Mouse (Mus musculus) stomach, embryonic 14.5 days (tissue): ENCODE measurements around the gene Mlh3. TPM values are rescaled to one million over a fixed set of nuclear protein-coding genes. Genes with fewer than 3 reads are reported as not detected.

Experiments
- ATAC-seq: fragments of 200-750 bp; cut with Nextera tagmentation; 2 replicates; pipeline ENCODE4 v1.8.0; 2017; ENCODE audit warnings: low read depth, moderate TSS enrichment; ENCODE audit not compliant: insufficient number of reproducible peaks, insufficient read depth, low FRiP score
- H3K27ac ChIP-seq: fragments of 300-500 bp; sonication (generic); 2 replicates; pipeline ENCODE4 v1.5.1; 2014; ENCODE audit warnings: mild to moderate bottlenecking, low read length, moderate library complexity, mixed read lengths
- H3K27me3 ChIP-seq: fragments of 300-500 bp; sonication (generic); 2 replicates; pipeline ENCODE4 v1.6.1; 2014; ENCODE audit warnings: low read length, control low read depth, mixed read lengths; ENCODE audit not compliant: control insufficient read depth, insufficient read depth
- H3K36me3 ChIP-seq: fragments of 300-500 bp; sonication (generic); 2 replicates; pipeline ENCODE4 v1.6.1; 2014; ENCODE audit warnings: mild to moderate bottlenecking, control low read depth, low read length, moderate library complexity, mixed read lengths; ENCODE audit not compliant: control insufficient read depth, insufficient read depth
- H3K4me1 ChIP-seq: fragments of 300-500 bp; sonication (generic); 2 replicates; pipeline ENCODE4 v1.6.1; 2014; ENCODE audit warnings: low read length, control low read depth, mixed read lengths; ENCODE audit not compliant: control insufficient read depth, insufficient read depth
- H3K4me2 ChIP-seq: fragments of 300-500 bp; sonication (generic); replicated peaks from 2 replicates; pipeline ENCODE4 v1.6.1; 2014; ENCODE audit warnings: low read depth, low read length, control low read depth
- H3K4me3 ChIP-seq: fragments of 300-500 bp; sonication (generic); 2 replicates; pipeline ENCODE4 v1.5.1; 2014; ENCODE audit warnings: low read depth, low read length, control low read depth
- H3K9ac ChIP-seq: fragments of 300-500 bp; sonication (generic); replicated peaks from 2 replicates; pipeline ENCODE4 v1.6.1; 2014; ENCODE audit warnings: low read depth, mild to moderate bottlenecking, control low read depth, low read length, moderate library complexity, mixed read lengths
- H3K9me3 ChIP-seq: fragments of 300-500 bp; sonication (generic); 2 replicates; pipeline ENCODE4 v1.6.1; 2016; ENCODE audit warnings: low read depth, low read length, control low read depth; ENCODE audit not compliant: control insufficient read depth
- WGBS: fragments of 180-500 bp; shearing (Covaris S2); extraction: QIAGEN DNeasy Blood & Tissue Kit; methylation state at CpG from one replicate; pipeline ENCODE4 v1.1.7; 2014; 5-methylcytosine and 5-hydroxymethylcytosine counted together
- polyA plus RNA-seq: library from polyadenylated mRNA; unstranded; fragments of >200 nt; fragmentation: Nextera tagmentation; extraction: Ambion mirVana; gene quantifications from 2 replicates; pipeline ENCODE4 v1.2.1, GENCODE M21; 2014

Mlh3 gene
- polyA plus RNA-seq, 1 experiment from 2014 or later = 9.0 TPM

- Histone ChIP-seq H3K27me3 (no peaks in the 10 kb centered on the region), H3K9ac (no peak overlapping the region), H3K9me3 (0 out of 2 replicates have a peak, but pooled peaks cover 3% of the 10 kb centered on the region), H3K4me3 (no peak overlapping the region), H3K4me2 (no peak overlapping the region), H3K4me1 (peaks cover 9% of the 10 kb centered on the region; the same call in 1 of the 2 replicates), H3K36me3 (peaks cover 16% of the 10 kb centered on the region), H3K27ac (no peak overlapping the region)
- ATAC-seq = no peak
- 76% methylated on average over 5 of the region's 5 CpGs for WGBS
Measured at GRCm38 (mm10) chr12:85296915-85297314, 26.5 kb upstream of the Mlh3 start.

DNA sequence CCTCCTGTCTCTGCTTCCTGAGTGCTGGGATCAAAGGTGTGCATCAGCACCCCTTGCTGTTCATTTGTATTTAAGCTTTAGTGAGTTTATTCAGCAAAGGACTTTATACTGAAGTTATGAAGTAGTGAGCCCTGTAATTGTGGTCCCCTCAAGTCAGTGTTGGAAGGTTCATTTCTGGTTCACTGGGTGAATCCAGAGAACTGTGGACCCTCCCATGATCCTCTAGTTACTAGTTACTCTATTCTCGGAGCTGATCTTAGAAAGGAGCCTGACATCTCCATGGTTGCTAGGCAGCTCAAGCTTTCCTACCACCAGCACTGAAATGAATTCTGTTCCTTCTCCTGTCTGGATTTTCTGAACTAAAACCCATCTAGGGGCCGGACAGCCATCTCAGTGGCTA is 25.1 kb upstream of the Mlh3 start:
- Histone ChIP-seq H3K27ac (no peak overlapping the region), H3K27me3 (no peaks in the 10 kb centered on the region), H3K9me3 (0 out of 2 replicates have a peak, but pooled peaks cover 3% of the 10 kb centered on the region), H3K4me1 (peaks cover 9% of the 10 kb centered on the region; the same call in 1 of the 2 replicates), H3K4me2 (no peak overlapping the region), H3K9ac (no peak overlapping the region), H3K36me3 (peaks cover 2% of the 10 kb centered on the region), H3K4me3 (no peak overlapping the region)
- 91% methylated on average over 2 of the region's 2 CpGs for WGBS
- ATAC-seq = no peak

- Histone ChIP-seq H3K27me3 (no peaks in the 10 kb centered on the region), H3K4me1 (peaks cover 11% of the 10 kb centered on the region; the same call in 1 of the 2 replicates), H3K9ac (no peak overlapping the region), H3K4me3 (no peak overlapping the region), H3K9me3 (0 out of 2 replicates have a peak, but pooled peaks cover 3% of the 10 kb centered on the region), H3K4me2 (no peak overlapping the region), H3K27ac (no peak overlapping the region), H3K36me3 (no peaks in the 10 kb centered on the region)
- ATAC-seq = no peak
Measured at GRCm38 (mm10) chr12:85292906-85293305, 22.5 kb upstream of the Mlh3 start.

DNA sequence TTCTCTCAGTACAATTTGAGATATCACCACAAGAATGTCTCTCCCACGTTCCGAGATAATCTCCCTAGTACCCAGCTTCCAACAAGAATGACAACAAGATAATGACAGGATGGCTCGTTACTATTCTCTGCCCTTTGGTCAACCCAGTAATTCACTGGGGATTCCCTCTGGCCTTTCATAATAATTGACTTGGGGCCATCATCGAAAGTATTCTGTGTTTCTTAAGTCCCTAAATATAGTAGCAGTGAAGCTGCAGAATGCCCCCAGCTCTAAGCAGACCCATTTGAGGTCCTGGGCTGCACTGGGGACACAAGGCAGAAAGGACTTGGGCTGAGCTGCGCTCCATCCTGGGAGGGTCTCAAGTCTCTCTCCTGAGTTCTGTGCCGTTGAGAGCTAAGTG is 21.9 kb upstream of the Mlh3 start:
- 0 out of 2 replicates have a peak, but pooled peaks cover 3% of the 10 kb centered on the region for H3K9me3 ChIP-seq
- WGBS = 77% methylated on average over 6 of the region's 6 CpGs
- no peak overlapping the region for H3K4me2 ChIP-seq
- peaks cover 8% of the 10 kb centered on the region; the same call in 1 of the 2 replicates for H3K4me1 ChIP-seq
- no peaks in the 10 kb centered on the region for H3K27me3 ChIP-seq
- H3K36me3 ChIP-seq = no peaks in the 10 kb centered on the region
- no peak for ATAC-seq
- no peak overlapping the region for H3K9ac ChIP-seq
- no peak overlapping the region for H3K4me3 ChIP-seq
- no peak overlapping the region for H3K27ac ChIP-seq

GRCm38 (mm10) chr12:85291541-85291940 is 21.1 kb upstream of the Mlh3 start:
- H3K36me3 ChIP-seq = no peaks in the 10 kb centered on the region
- H3K4me1 ChIP-seq = peaks cover 10% of the 10 kb centered on the region; the same call in 1 of the 2 replicates
- no peak overlapping the region for H3K4me3 ChIP-seq
- H3K9ac ChIP-seq = no peak overlapping the region
- ATAC-seq = no peak
- 0 out of 2 replicates have a peak, but pooled peaks cover 3% of the 10 kb centered on the region for H3K9me3 ChIP-seq
- no peak overlapping the region for H3K4me2 ChIP-seq
- no peaks in the 10 kb centered on the region for H3K27me3 ChIP-seq
- no peak overlapping the region for H3K27ac ChIP-seq

DNA sequence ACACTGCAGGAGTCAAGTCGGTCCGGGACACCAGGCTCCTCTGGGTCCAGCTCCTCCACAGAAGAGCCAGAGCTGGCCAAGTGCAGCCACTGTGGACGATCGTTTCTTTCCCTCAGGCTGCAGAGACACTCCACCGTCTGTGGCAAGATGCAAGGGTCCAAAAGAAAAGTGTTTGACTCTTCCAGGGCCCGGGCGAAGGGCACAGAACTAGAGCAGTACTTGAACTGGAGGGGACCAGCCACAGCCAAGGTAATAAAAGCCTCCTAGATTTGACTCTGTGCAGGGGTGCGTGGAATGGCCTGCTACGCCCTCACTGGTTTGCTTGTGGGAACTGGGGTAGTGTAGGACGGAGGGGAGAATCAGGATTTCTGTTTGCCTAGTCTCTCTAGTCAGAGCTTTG is 20.2 kb upstream of the Mlh3 start:
- Histone ChIP-seq H3K27ac (no peak overlapping the region), H3K27me3 (no peaks in the 10 kb centered on the region), H3K36me3 (no peaks in the 10 kb centered on the region), H3K4me3 (no peak overlapping the region), H3K4me1 (peaks cover 10% of the 10 kb centered on the region; the same call in 1 of the 2 replicates), H3K4me2 (no peak overlapping the region), H3K9me3 (0 out of 2 replicates have a peak, but pooled peaks cover 3% of the 10 kb centered on the region), H3K9ac (no peak overlapping the region; the same call in 1 of the 2 replicates)
- no peak for ATAC-seq
- 81% methylated on average over 10 of the region's 10 CpGs for WGBS

DNA sequence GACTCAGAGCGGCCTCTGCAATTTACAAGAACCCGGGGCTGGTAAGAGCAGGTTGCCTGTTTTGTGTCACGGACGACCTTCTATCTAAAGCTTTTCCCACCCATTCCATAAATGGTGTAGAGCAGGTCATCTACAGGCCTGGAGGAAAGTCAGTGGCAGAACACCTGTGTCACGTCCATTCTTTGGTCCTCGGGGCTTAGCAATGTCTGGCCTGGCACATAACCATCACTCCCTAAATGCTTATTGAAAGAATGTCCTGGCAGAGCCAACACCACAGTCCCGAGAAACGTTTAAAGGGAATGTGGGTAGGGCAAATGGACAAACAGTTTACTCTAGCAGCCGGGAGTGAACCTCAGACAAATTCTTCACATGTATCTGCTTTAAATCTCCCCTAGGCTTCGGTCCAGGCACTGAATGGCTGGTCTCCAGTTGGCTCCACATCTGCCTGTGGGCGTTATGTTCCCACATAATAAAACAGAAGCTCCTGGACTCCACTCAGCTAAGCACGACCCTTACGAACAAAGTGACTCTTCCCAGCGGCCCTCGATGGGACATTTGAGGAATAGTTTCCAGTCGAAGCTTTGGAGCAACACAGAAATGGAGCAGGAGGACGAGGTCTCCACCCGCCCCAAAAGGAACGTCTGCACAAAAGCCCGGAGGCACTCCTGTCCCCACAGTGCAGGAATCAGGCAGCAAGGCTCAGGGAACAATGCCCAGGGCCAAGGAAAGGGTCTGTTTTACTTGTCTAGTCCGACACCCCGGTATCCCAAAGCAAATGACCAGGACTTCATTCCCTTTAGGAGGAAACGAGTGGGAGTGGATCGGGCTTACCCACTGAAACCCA is 19.0 kb upstream of the Mlh3 start:
- Histone ChIP-seq H3K4me3 (peak overlapping the region; percentile 41), H3K9me3 (0 out of 2 replicates have a peak, but pooled peaks cover 3% of the 10 kb centered on the region), H3K36me3 (no peaks in the 10 kb centered on the region), H3K9ac (no peak overlapping the region), H3K27me3 (no peaks in the 10 kb centered on the region), H3K4me1 (peaks cover 10% of the 10 kb centered on the region; the same call in 1 of the 2 replicates), H3K27ac (peak overlapping the region; percentile 84), H3K4me2 (peak overlapping the region; percentile 54)
- ATAC-seq = peak; percentile 38; the same call in 1 of the 2 replicates
- WGBS = 39% methylated on average over 24 of the region's 24 CpGs

DNA sequence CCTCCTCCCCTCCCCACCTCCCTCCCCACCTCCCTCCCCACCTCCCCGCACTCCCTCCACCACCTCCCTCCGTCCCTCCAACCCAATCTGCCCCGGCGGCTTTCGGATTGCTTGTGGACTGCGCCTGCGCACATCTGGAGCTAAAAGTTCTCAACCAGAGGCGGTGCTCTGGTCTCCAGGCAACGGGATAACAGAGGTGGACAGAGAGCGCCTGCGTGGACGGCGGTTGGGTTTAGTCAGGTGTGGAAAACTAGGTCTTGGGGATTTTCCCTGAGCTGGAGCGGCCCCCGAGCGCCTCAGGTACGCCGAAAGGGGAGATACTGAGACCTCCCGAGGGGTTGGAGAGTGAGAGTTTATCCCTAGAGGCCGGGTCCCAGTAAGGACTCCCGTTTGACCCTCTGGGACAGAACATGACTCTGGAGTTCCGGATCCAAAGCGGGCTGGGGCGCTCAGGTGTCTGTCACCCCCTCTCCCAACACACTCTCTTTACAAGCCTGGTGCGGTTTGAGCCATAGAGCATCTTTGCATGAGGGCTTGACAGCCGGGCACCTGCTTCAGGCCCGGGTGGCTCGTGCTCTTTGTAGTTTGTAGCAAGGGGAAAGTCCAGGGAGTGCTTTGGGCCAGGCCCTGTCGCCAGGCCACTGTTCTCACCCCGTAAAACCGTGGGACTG is 18.2 kb upstream of the Mlh3 start, which contains the start of gene Zc2hc1c:
Zc2hc1c (plus strand) TSS at position 106 of the 671 bp plus-strand sequence.
- Histone ChIP-seq H3K9me3 (no peaks in the 10 kb centered on the region), H3K4me3 (peak within 1 kb of the TSS; percentile 41), H3K36me3 (no peaks in the 10 kb centered on the region), H3K27me3 (no peaks in the 10 kb centered on the region), H3K4me2 (peak within 1 kb of the TSS; percentile 54), H3K4me1 (peaks cover 10% of the 10 kb centered on the region; the same call in 1 of the 2 replicates), H3K9ac (peak within 1 kb of the TSS; percentile 22; the same call in 1 of the 2 replicates), H3K27ac (peak within 1 kb of the TSS; percentile 84)
- peak; percentile 87 for ATAC-seq
- WGBS = 4% methylated on average over 31 of the region's 31 CpGs
